Mouse (Mus musculus) CD4-positive, CD25-positive, alpha-beta regulatory T cell, adult 2 months (primary cell): Measurements from ENCODE around the gene Afg1l.

Experiments
- DNase-seq: peaks from one replicate; pipeline ENCODE4 v3.0.0-alpha.2; 2012; ENCODE audit warnings: low read depth, low spot score

Gene Afg1l

GRCm38 (mm10) chr10:42477550-42478340 lies 620 bp downstream of the Afg1l start:
- DNase-seq = no peak

- peak; percentile 18 for DNase-seq
Measured at GRCm38 (mm10) chr10:42476774-42477475, 1.4 kb downstream of the Afg1l start.

DNA sequence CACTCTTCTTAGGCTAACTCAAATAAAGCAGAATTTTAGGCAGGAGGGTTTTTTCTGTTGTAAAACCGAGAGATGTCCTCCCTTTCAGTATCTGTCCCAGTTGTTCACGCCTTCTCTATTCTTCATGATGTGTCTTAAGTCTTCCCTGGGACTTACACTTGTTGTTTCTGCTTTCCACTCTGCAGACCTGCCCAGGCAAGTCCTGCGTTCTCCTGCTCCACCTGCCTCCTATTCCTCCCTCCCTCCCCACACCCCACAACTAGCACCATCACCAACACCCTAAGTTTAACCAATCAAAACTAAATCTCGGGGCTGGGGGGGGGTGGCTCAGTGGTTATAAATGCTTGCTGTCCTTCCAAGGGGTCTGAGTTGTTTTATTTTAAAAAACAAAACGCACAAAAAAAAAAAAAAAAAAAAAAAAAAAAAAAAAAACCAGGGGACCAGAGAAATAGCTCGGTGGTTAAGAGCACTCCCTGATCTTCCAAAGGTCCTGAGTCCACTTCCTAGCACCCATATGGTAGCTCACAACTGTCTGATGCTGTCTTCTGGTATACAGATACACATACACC lies 3.3 kb downstream of the Afg1l start:
- no peak for DNase-seq

DNA sequence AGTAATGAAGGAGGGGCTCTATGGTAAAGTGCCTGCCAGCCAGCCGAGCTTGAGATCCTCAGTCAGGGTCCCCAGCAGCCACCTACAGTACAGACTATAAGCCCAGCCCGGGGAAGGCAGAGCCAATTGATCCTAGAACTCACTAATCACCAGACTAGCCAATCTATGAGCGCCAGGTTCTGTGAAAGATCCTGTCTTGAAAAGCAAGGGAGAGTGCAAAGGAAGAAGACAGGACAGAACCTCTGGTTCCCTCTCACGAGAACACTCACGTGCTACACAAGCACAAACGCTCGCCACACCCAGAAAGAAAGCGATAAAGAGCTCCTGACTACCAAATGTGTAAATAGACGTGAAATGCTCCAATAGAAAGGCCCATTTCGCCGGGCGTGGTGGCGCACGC lies 13.6 kb downstream of the Afg1l start:
- DNase-seq = no peak

DNA sequence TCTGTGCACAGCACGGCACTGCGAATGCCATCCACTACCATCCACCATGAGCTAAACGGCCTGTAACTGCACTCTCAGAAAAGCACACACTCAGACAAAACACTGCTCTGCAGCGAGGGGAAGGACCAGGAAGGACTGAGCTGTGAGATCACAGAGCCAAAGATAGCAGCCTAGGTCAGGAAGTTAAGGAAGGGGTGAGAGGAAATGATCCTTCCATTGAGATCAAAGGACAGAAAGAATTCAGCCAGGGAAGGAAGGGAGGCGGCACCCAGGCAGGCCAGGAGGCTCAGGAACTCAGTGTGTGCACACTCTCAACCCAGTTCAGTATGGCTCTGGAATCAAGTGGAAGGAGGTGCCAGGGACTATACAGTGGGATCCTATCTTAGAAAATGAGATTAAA lies 14.1 kb downstream of the Afg1l start:
- DNase-seq = no peak

DNA sequence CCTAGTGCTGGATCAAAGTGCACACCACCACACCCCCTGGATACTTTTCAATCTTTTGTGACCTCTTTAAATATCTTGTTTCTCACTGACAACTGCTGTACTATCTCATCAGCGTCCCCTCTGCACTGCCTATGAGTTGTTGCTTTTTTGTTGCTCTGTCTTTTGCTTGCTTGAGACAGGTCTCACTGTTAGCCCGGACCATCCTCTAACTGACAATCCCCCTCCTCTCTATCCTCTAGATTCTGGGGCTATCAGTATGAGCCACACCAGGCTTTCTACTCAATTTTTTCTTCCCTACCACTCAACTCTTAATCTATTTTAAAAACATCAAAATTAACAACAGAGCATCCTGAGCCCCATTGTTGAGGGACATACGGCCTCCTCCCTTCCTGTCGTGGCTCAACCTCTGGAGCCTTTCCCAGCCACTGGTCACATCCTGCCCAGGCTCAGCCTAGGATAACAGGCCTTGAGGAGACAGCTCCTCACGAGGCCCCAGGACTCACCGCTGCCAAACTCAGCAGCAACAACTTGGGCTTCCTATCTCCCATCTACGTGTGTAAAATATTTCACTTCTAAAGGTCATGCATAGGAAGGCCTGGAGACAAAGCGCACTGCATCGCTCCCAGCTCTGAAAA lies 20.7 kb downstream of the Afg1l start:
- DNase-seq = no peak

- no peak for DNase-seq
Measured at GRCm38 (mm10) chr10:42455981-42456380, 22.4 kb downstream of the Afg1l start.

DNA sequence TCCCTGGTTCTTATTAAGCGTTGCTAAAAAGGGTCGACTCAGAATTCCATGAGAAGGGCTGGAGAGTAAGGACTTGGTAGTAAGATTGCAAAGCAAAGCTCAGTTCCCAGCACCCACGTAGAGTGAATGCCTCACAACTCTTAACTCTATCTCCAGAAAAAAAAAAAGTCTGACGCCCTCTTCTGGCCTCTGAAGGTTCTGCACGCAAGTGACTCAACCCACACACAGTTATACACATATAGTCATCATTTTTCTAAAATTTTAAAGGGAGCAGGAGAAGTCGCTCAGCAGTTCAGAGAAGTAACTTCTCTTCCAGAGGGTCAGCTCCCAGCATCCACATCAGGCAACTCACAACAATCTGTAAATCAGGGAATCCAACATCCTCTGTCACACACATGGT lies 23.7 kb downstream of the Afg1l start:
- DNase-seq = no peak

GRCm38 (mm10) chr10:42454266-42454665 lies 24.1 kb downstream of the Afg1l start:
- DNase-seq = no peak

DNA sequence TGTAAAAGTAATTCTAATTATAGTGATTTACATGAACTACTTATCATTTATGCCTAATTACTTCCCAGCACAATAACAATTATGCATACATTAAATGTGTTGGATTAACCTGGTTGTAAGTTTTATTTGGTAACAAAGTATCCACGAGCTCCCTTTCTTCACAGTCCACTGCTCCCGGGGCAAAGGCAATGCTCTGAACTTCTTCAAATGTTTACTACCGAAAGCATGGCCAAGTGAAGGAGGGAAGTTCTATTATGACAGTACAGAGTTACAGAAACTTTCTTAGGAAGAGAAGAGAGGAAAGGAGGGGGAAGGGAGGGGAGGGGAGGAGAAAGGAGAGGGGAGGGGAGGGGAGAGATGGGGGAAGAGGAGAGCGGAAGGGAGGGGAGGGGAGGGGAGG lies 28.7 kb downstream of the Afg1l start:
- DNase-seq = no peak

DNA sequence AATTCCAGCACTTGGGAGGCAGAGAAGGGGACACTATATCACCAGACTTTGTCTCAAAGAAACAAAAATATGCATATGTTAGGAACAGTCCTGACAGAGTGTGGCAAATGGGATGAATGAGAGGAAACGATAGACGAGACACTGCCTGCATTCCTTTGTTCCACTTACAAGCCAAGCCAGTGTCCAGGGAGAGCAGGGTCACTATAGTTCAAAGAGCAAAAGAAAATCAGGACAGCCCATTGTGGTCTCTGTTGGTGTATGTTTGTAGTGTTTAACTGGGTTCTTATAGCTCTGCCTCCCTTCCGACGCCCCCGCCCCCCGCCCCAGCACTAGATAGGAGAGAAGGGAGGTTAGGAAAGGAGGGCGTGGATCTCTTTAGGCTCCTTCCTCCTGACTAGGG lies 30.0 kb downstream of the Afg1l start:
- no peak for DNase-seq

DNA sequence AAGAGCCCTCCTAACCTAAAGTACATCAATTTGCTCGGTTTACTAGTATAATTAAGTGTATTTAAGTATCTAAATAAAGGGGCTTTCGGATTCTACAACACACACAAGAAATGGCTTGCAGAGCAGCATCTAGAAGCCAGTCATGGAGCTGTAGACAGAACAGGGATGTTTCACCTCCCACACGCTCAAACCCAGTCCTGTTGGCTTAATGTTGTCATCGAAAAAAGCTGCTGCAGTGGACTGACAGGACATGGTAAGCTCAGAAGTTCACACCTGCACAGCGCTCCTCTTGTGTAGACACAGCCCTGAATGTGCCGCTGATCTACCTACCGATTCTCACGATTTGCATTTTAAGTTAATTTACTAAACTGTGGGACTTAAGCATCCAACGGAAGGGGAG lies 32.2 kb downstream of the Afg1l start:
- DNase-seq = no peak

- DNase-seq = no peak
Measured at GRCm38 (mm10) chr10:42436842-42437805, 41.2 kb downstream of the Afg1l start.

DNA sequence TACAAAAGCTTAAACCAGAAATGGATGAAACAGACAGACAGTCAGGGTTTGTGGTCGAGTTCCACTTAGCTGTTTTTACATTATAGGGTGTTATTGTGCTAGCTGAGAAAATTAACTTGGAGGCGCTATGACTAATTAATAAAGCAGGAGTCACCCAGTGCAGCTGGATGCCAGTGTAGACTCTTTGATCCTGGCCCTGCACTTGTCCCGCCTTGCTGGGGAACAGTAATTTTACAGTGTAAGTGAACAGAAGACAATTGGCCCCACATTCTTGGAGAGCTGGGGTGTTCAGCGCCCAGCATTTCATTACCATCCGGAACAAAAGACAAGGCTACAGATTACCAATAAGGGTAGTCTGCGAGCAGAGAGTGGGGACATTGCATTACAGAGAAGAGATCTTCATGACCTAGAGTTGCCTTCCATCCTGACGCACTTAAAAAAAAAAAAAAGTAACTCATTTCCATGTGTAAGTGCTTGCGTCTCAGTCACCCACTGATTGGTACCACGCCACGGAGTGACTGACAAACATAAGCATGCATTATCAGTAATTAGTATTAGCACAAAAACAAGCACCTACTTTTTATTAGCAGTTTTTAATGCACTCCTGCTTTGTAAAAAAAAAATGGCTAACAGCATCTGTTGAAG lies 60.7 kb downstream of the Afg1l start:
- no peak for DNase-seq

- DNase-seq = no peak
Measured at GRCm38 (mm10) chr10:42415821-42416470, 62.4 kb downstream of the Afg1l start.

- no peak for DNase-seq
Measured at GRCm38 (mm10) chr10:42410748-42411537, 67.4 kb downstream of the Afg1l start.

- DNase-seq = no peak
Measured at GRCm38 (mm10) chr10:42390436-42390835, 87.9 kb downstream of the Afg1l start.

GRCm38 (mm10) chr10:42388181-42388580 lies 90.2 kb downstream of the Afg1l start:
- no peak for DNase-seq

DNA sequence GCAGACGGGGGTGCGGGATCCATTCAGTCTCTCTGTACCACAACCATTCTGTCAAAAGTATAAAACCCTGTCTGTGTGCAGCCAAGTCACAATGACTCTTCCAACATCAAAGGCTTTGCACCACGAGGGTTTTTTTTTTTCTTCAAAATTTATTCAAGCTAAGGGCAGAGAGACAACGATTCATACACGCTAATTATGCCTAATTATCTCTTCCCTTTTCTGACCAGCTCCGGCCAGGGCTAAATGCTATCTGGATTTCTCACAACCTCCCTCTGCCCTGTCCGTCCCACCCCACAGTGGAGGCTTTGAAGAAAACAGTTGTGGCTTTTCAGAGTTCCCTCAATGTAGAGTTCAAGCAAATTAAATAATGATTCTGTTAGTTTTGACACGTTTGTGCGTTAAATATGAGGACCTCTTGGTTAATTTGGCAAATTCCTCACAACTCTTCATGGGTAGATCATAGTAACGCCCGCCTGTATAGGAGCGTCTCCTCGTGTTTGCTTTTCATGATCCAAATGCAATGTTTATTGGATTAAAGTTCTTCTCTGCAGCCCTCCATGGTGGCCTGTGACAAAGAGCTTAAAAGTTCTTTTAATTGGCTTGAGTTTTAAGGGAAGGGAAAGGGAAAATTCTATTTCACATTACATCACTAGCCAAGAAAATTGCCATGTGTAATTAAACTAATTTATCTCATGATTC lies 93.3 kb downstream of the Afg1l start:
- no peak for DNase-seq
